Mouse (Mus musculus): Measurements from ENCODE around the gene Nufip1.

- TF ChIP-seq KAT2A (conservative IDR thresholded peaks at IDR 0.05; ENCODE audit: low read depth, low read length) = no peak
- TF ChIP-seq POLR2A (IDR thresholded peaks at IDR 0.05; ENCODE audit: control insufficient read depth in 1 of 2, insufficient read depth in 1 of 2, low read depth in 1 of 2, low read length in 2 of 2, poor library complexity in 1 of 2) = no peak
- TF ChIP-seq GATA1 (IDR thresholded peaks at IDR 0.05; ENCODE audit: low read depth, low read length) = no peak
- TF ChIP-seq BHLHE40 (IDR thresholded peaks at IDR 0.05; ENCODE audit: borderline replicate concordance, low read depth, low read length) = no peak
- TF ChIP-seq CHD2 (IDR thresholded peaks at IDR 0.05; ENCODE audit: low read length) = no peak
- no peak for TF ChIP-seq MAX (IDR thresholded peaks at IDR 0.05; ENCODE audit: low read length)
- no peak for TF ChIP-seq CTCF (IDR thresholded peaks at IDR 0.05 in 2 of 3, conservative IDR thresholded peaks at IDR 0.05 in 1 of 3; ENCODE audit: control insufficient read depth in 1 of 3, insufficient read depth in 1 of 3, low read depth in 2 of 3, low read length in 3 of 3, poor library complexity in 1 of 3, severe bottlenecking in 1 of 3)
Measured at GRCm38 (mm10) chr14:76075721-76076120, 35.0 kb upstream of the Nufip1 start.

Data from MEL (cell line).